Mouse (Mus musculus) left cerebral cortex, adult 2 months (tissue): ENCODE results near the gene Fignl1. TPM values are rescaled to one million over a fixed set of nuclear protein-coding genes. Genes with fewer than 3 reads are reported as not detected.

ENCODE experiments used
- DNase-seq, 2 experiments: peaks; one replicate each; pipeline ENCODE4 v3.0.0; 2021 to 2022; ENCODE audit warnings: low spot score in 2 of 2, mixed read lengths in 1 of 2; ENCODE audit errors: extremely low spot score in 1 of 2
- H3K27ac ChIP-seq: fragments of 200-600 bp; 2 replicates; pipeline ENCODE4 v1.8.1; 2022
- H3K4me3 ChIP-seq: fragments of 200-600 bp; 2 replicates; pipeline ENCODE4 v1.8.1; 2022
- CTCF ChIP-seq: fragments of 200-600 bp; IDR thresholded peaks from 2 replicates; pipeline ENCODE4 v1.8.1; 2022; ENCODE audit warnings: antibody characterized with exemption, mild to moderate bottlenecking, moderate library complexity
- intact Hi-C: fragments of 180-260 bp; cut with DNase I; formaldehyde crosslinking; loops from one replicate; pipeline ENCODE4 v1.15.1; 2025
- total RNA-seq, 2 experiments: library from RNA; stranded (reverse); gene quantifications; 2 replicates each; pipeline ENCODE4 v1.2.3; 2021

The Fignl1 gene
- total RNA-seq, 2 experiments from 2014 or later: 0.77 to 1.0 TPM

DNA sequence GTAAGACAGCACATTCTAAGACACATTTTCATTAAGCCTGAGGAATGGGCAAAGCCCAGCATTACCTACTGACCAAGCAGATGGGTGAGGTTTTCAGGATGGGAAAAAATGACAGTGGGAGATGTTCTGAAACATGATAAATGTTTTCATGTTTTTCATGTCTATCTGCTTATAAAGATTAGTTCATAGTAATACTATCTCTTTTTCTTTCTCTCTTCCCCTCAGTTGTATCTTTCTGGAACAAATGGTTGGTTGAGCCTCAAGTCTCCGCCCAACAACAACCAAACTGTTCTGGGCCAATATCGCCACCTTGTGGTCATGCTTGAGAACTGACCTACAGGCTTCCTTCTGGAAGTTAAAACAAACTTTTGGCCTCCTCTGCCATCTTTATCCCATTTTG is 66.1 kb downstream of the Fignl1 start:
- Histone ChIP-seq H3K4me3 (no peak overlapping the region), H3K27ac (no peak overlapping the region)
- peak; percentile 39 for TF ChIP-seq CTCF
- intact Hi-C loops: no loop called here
- DNase-seq: no peak

DNA sequence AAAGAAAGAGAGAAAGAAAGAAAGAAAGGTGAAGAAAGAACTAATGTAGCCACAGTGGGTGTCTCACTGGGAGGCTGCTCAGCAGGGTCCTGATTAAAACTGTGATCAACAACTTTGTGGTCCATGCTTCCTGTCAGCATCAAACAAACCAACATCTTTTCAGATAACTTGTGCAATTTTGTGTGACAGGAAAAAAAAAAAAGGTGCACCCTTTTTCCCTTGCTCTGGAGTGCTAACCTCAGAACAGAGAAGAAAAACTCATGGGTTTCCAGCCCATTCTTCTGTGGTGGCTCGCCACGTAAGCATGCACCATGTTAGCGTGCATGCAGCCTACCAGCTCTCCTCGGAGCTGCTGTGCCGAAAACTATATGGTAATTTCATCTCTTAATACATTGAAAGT is 67.2 kb downstream of the Fignl1 start:
- Histone ChIP-seq H3K27ac (no peak overlapping the region), H3K4me3 (no peak overlapping the region)
- intact Hi-C loops: no loop called here
- no peak for DNase-seq
- TF ChIP-seq CTCF: no peak

- DNase-seq: no peak
- no peak overlapping the region for H3K27ac ChIP-seq
- intact Hi-C loops: no loop called here
- no peak overlapping the region for H3K4me3 ChIP-seq
- TF ChIP-seq CTCF: no peak
These were observed 68.2 kb downstream of the Fignl1 start for GRCm38 (mm10) chr11:11740603-11741002.

- DNase-seq: no peak
- intact Hi-C loops: no loop called here
- no peak for TF ChIP-seq CTCF
- Histone ChIP-seq H3K4me3 (no peak overlapping the region), H3K27ac (no peak overlapping the region)
These were observed 69.7 kb downstream of the Fignl1 start for GRCm38 (mm10) chr11:11739054-11739453.

- Histone ChIP-seq H3K27ac (no peak overlapping the region), H3K4me3 (no peak overlapping the region)
- DNase-seq: no peak
- intact Hi-C loops: no loop called here
- no peak for TF ChIP-seq CTCF
These were observed 71.2 kb downstream of the Fignl1 start for GRCm38 (mm10) chr11:11737562-11737961.

Other genes starting within 250 kb of the Fignl1 start
- gene 4930512M02Rik, start 181.1 kb downstream of the Fignl1 start, total RNA-seq: not detected
- 1 to 10 TPM; 2.8 to 3.5 TPM for gene Ikzf1, start 124.0 kb downstream of the Fignl1 start, total RNA-seq
- gene Ddc, start 89.2 kb upstream of the Fignl1 start, total RNA-seq: 1 to 10 TPM; 3.6 to 5.8 TPM
- 10 to 100 TPM; 30.5 to 35.1 TPM for gene Grb10, start 229.7 kb upstream of the Fignl1 start, total RNA-seq